ENCODE assay signal across 23 mouse cellular contexts in genomic region chr12:47755227-47755626, GRCm38 (mm10).
DNase-seq lines count a peak whose midpoint lies in the region; ATAC-seq and TF ChIP-seq lines count a peak whose summit lies in the region.
"Had no signal": no experiment of that assay in that cellular context is flagged by ENCODE, and none has a peak within 500 bp of the region (broad histone marks: within the 10 kb centered on the region; RNA-seq: fewer than 3 reads in every experiment).

No protein-coding gene starts in this region.

- WGBS in midbrain, embryonic 14.5 days: 83% methylated on average over 2 of the region's 2 CpGs

- no peak for TF ChIP-seq RAD21 in MEL (IDR thresholded peaks at IDR 0.05; ENCODE audit: low read depth, low read length)

- H3K4me3 ChIP-seq in G1E (ENCODE audit: low read depth, low read length) (no peak overlapping the region), MEL (ENCODE audit: control insufficient read depth in 1 of 2, insufficient read depth in 1 of 2, low read depth in 2 of 2, low read length in 2 of 2) (no peak overlapping the region)
- H3K4me3 ChIP-seq in midbrain, embryonic 14.5 days (replicated peaks; ENCODE audit: low read depth, low read length): no peak overlapping the region

- ATAC-seq in G1E (ENCODE audit: extremely low read depth, insufficient number of reproducible peaks, low FRiP score, poor library complexity, severe bottlenecking): peak; percentile 95
- no peak for ATAC-seq in midbrain, embryonic 14.5 days (ENCODE audit: low FRiP score, low TSS enrichment)
- ATAC-seq: activated CD4-positive, CD25-positive, alpha-beta regulatory T cell, adult 4 months; CD4-positive, CD25-positive, alpha-beta regulatory T cell, adult 4 months; Patski had no signal

- H3K79me2 ChIP-seq in MEL (ENCODE audit: control insufficient read depth, insufficient read depth, low read length, poor library complexity): no peaks in the 10 kb centered on the region

- TF ChIP-seq POLR2A in MEL (IDR thresholded peaks at IDR 0.05; ENCODE audit: control insufficient read depth in 1 of 2, insufficient read depth in 1 of 2, low read depth in 1 of 2, low read length in 2 of 2, poor library complexity in 1 of 2): no peak

- no peak for DNase-seq in G1E (ENCODE audit: low spot score)
- DNase-seq in MEL (ENCODE audit: low read depth, low spot score): peak; percentile 57
- DNase-seq in MEL-GATA-1-ER (ENCODE audit: extremely low read depth, low read depth): peak; percentile 15
- DNase-seq in midbrain, embryonic 14.5 days: no peak
- no peak for DNase-seq in heart, adult 8-10 months (ENCODE audit: low spot score)
- no peak for DNase-seq in ovary, postnatal 36 days (ENCODE audit: low spot score)
- DNase-seq: adrenal gland, adult 2 months; adrenal gland, adult 8-10 months; adrenal gland, postnatal 10 days; adrenal gland, postnatal 14 days; adrenal gland, postnatal 25 days; adrenal gland, postnatal 36 days; B cell, adult 2 months; cerebellum, adult 11 months; cerebellum, adult 11-12 months; cerebellum, adult 18-20 months; cerebellum, adult 2 months; cerebellum, adult 8-10 months; cerebellum, adult 9-10 months had no signal

- H3K4me1 ChIP-seq in G1E (ENCODE audit: insufficient read depth, low read depth, low read length) (no peaks in the 10 kb centered on the region), MEL (ENCODE audit: control insufficient read depth in 1 of 2, insufficient read depth in 2 of 2, low read length in 2 of 2) (peaks cover 0 to 2% of the 10 kb centered on the region in 2 experiments; a peak in 1 of 4 replicates)
- no peaks in the 10 kb centered on the region for H3K4me1 ChIP-seq in midbrain, embryonic 14.5 days (ENCODE audit: control insufficient read depth, insufficient read depth, low read length)

- no peak overlapping the region for H3K4me2 ChIP-seq in midbrain, embryonic 14.5 days (ENCODE audit: low read length)

- H3K9me3 ChIP-seq in G1E (replicated peaks) (no peaks in the 10 kb centered on the region), MEL (replicated peaks; ENCODE audit: insufficient read depth, low read length) (no peaks in the 10 kb centered on the region)
- H3K9me3 ChIP-seq in midbrain, embryonic 14.5 days (ENCODE audit: control insufficient read depth, low read length): no peaks in the 10 kb centered on the region; the same call in 1 of the 2 replicates

- H3K27me3 ChIP-seq in G1E (ENCODE audit: insufficient read depth, low read length) (no peaks in the 10 kb centered on the region), MEL (ENCODE audit: control insufficient read depth in 1 of 2, insufficient read depth in 2 of 2, low read length in 2 of 2) (no peaks in the 10 kb centered on the region)
- no peaks in the 10 kb centered on the region for H3K27me3 ChIP-seq in midbrain, embryonic 14.5 days (ENCODE audit: control insufficient read depth, insufficient read depth, low read length)
- H3K27me3 ChIP-seq: CH12.LX, Patski had no signal

- H3K27ac ChIP-seq in MEL (ENCODE audit: control insufficient read depth, low read depth, low read length): no peak overlapping the region
- H3K27ac ChIP-seq in midbrain, embryonic 14.5 days (replicated peaks; ENCODE audit: low read depth, low read length): no peak overlapping the region

- TF ChIP-seq CTCF in G1E (IDR thresholded peaks at IDR 0.05; ENCODE audit: low read depth, low read length) (no peak), MEL (IDR thresholded peaks at IDR 0.05 in 2 of 3, conservative IDR thresholded peaks at IDR 0.05 in 1 of 3; ENCODE audit: control insufficient read depth in 1 of 3, insufficient read depth in 1 of 3, low read depth in 2 of 3, low read length in 3 of 3, poor library complexity in 1 of 3, severe bottlenecking in 1 of 3) (no peak)

- H3K36me3 ChIP-seq in G1E (replicated peaks) (no peaks in the 10 kb centered on the region), MEL (ENCODE audit: control insufficient read depth in 1 of 2, insufficient read depth in 2 of 2, low read length in 2 of 2) (peaks cover 0 to 5% of the 10 kb centered on the region in 2 experiments; a peak in 1 of 4 replicates)
- H3K36me3 ChIP-seq in midbrain, embryonic 14.5 days (ENCODE audit: control insufficient read depth, insufficient read depth, low read length): no peaks in the 10 kb centered on the region

- no peak overlapping the region for H3K9ac ChIP-seq in MEL (ENCODE audit: control insufficient read depth, low read depth, low read length, poor library complexity, severe bottlenecking)
- H3K9ac ChIP-seq in midbrain, embryonic 14.5 days (replicated peaks; ENCODE audit: low read length): no peak overlapping the region

- peak; percentile 78 to 82 for TF ChIP-seq EP300 in MEL (IDR thresholded peaks at IDR 0.05; ENCODE audit: low read depth in 1 of 2, low read length in 2 of 2)

TF ChIP-seq in MEL, 35 proteins besides CTCF, POLR2A, EP300 and RAD21:
- TF ChIP-seq GATA1 (IDR thresholded peaks at IDR 0.05; ENCODE audit: low read depth, low read length): peak; percentile 78
- peak; percentile 82 for TF ChIP-seq TCF12 (IDR thresholded peaks at IDR 0.05; ENCODE audit: low read depth, low read length)
- no peak for TF ChIP-seq BHLHE40 (IDR thresholded peaks at IDR 0.05; ENCODE audit: borderline replicate concordance, low read depth, low read length)
- TF ChIP-seq POLR2AphosphoS5 (IDR thresholded peaks at IDR 0.05; ENCODE audit: borderline replicate concordance, low read depth, low read length): no peak
- no peak for TF ChIP-seq NELFE (IDR thresholded peaks at IDR 0.05; ENCODE audit: low read depth, low read length)
- TF ChIP-seq TBP (IDR thresholded peaks at IDR 0.05; ENCODE audit: low read depth, low read length): no peak
- no peak for TF ChIP-seq MYC (IDR thresholded peaks at IDR 0.05; ENCODE audit: low read depth, low read length)
- TF ChIP-seq SIN3A (IDR thresholded peaks at IDR 0.05; ENCODE audit: low read length): no peak
- TF ChIP-seq USF2 (IDR thresholded peaks at IDR 0.05; ENCODE audit: borderline replicate concordance in 1 of 2, insufficient read depth in 1 of 2, low read depth in 1 of 2, low read length in 2 of 2): no peak
- no peak for TF ChIP-seq KAT2A (conservative IDR thresholded peaks at IDR 0.05; ENCODE audit: low read depth, low read length)
- no peak for TF ChIP-seq USF1 (IDR thresholded peaks at IDR 0.05; ENCODE audit: low read depth, low read length)
- no peak for TF ChIP-seq E2F4 (IDR thresholded peaks at IDR 0.05; ENCODE audit: borderline replicate concordance, low read depth, low read length)
- no peak for TF ChIP-seq JUND (IDR thresholded peaks at IDR 0.05; ENCODE audit: low read depth, low read length)
- no peak for TF ChIP-seq UBTF (IDR thresholded peaks at IDR 0.05; ENCODE audit: borderline replicate concordance, insufficient read depth, low read depth, low read length)
- TF ChIP-seq MXI1 (IDR thresholded peaks at IDR 0.05; ENCODE audit: low read depth, low read length): no peak
- TF ChIP-seq SMC3 (IDR thresholded peaks at IDR 0.05; ENCODE audit: low read depth, low read length): peak; percentile 10; the same call in 1 of the 2 replicates
- no peak for TF ChIP-seq MAFK (IDR thresholded peaks at IDR 0.05; ENCODE audit: borderline replicate concordance, low read depth, low read length)
- TF ChIP-seq POLR2AphosphoS2 (IDR thresholded peaks at IDR 0.05; ENCODE audit: low read length): no peak
- no peak for TF ChIP-seq ZMIZ1 (IDR thresholded peaks at IDR 0.05; ENCODE audit: low read depth, low read length)
- no peak for TF ChIP-seq MAX (IDR thresholded peaks at IDR 0.05; ENCODE audit: low read length)
- peak; percentile 40 for TF ChIP-seq TAL1 (IDR thresholded peaks at IDR 0.05; ENCODE audit: low read length)
- no peak for TF ChIP-seq MEF2A (IDR thresholded peaks at IDR 0.05; ENCODE audit: extremely low read depth, insufficient replicate concordance, low read depth, low read length, poor library complexity, severe bottlenecking)
- no peak for TF ChIP-seq GABPA (IDR thresholded peaks at IDR 0.05; ENCODE audit: low read depth, low read length)
- TF ChIP-seq ZKSCAN1 (IDR thresholded peaks at IDR 0.05; ENCODE audit: low read depth, low read length): no peak
- TF ChIP-seq RCOR1 (IDR thresholded peaks at IDR 0.05; ENCODE audit: low read depth, low read length): peak; percentile 68
- 0 out of 2 replicates have a peak, but pooled peaks have one; percentile 25 for TF ChIP-seq ETS1 (IDR thresholded peaks at IDR 0.05; ENCODE audit: low read depth, low read length)
- no peak for TF ChIP-seq CHD1 (IDR thresholded peaks at IDR 0.05; ENCODE audit: low read depth, low read length)
- TF ChIP-seq ELF1 (IDR thresholded peaks at IDR 0.05; ENCODE audit: low read depth, low read length): no peak
TF ChIP-seq in MEL: peak in this region for 6.

Comparison
In these comparisons a context has a peak if more than half of its experiments do, and no peak if none do; other contexts are left out.
1. DNase-seq: peak in MEL (single experiment) and MEL-GATA-1-ER (single experiment); none in G1E (single experiment), midbrain, embryonic 14.5 days (single experiment), heart, adult 8-10 months (single experiment) and ovary, postnatal 36 days (single experiment).